Mouse (Mus musculus) subcutaneous adipose tissue, adult 2 months (tissue): ENCODE results near the gene Muc5b. TPM values are rescaled to one million over a fixed set of nuclear protein-coding genes. Genes with fewer than 3 reads are reported as not detected.

Experiments used
- polyA plus RNA-seq: library from polyadenylated mRNA; depleted of rRNA; stranded (reverse); fragments of >200 nt; gene quantifications from 2 replicates; pipeline ENCODE4 v1.2.3, GENCODE M21; 2012; ENCODE audit warnings: low replicate concordance; rRNA removed

Gene Muc5b
- polyA plus RNA-seq, result 0.01 and 0.05 TPM in 2 replicates

DNA sequence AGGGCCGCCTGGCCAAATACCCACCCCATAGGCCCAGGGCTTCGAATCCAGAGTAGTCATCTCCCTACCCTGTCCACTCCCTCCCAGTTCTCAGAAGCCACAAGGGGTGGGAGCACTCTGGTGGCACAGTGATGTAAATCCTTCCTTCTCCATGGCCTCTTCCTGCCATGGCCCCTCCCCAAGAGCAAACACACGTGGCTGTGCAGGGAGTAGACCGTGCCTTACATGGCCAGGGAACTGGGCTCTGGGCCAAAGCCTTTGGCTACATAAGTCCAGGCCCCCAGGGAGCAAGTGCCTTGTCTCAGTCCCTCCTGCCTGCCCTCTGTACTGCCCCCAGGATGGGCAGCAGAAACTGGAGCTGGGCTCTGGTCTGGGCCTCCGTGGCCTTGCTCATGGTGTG, at the start of gene Muc5b:
TSS of gene Muc5b (plus strand) at position 292 of the 400 bp plus-strand sequence.

GRCm38 (mm10) chr7:141918407-141918806, 79.5 kb downstream of the Muc5b start, which contains the start of gene Tollip:
Tollip (minus strand) TSS chr7:141918507.

Other genes with a start within 250 kb of the Muc5b start
- gene Muc6, start 183.8 kb upstream of the Muc5b start, polyA plus RNA-seq, result 0.03 and 0.05 TPM in 2 replicates
- gene Muc2, start 148.7 kb upstream of the Muc5b start, polyA plus RNA-seq, result 1.4 and 1.9 TPM in 2 replicates
- 0.01 TPM in 1 of 2 replicates, not detected in the other for gene Muc5ac, start 50.1 kb upstream of the Muc5b start, polyA plus RNA-seq
- gene Tollip, start 79.4 kb downstream of the Muc5b start, polyA plus RNA-seq, result 79.8 and 82.1 TPM in 2 replicates
- 0.20 and 0.39 TPM in 2 replicates for gene Brsk2, start 110.7 kb downstream of the Muc5b start, polyA plus RNA-seq
- 58.9 and 65.2 TPM in 2 replicates for gene Mob2, start 222.0 kb downstream of the Muc5b start, polyA plus RNA-seq